Mouse (Mus musculus) midbrain, embryonic 15.5 days (tissue): ENCODE data around the gene Art3. TPM values are rescaled to one million over a fixed set of nuclear protein-coding genes. Genes with fewer than 3 reads are reported as not detected.

ENCODE experiments used
- ATAC-seq: fragments of 200-750 bp; cut with Nextera tagmentation; replicated peaks from 2 replicates; pipeline ENCODE4 v1.8.0; 2017; ENCODE audit warnings: moderate TSS enrichment
- H3K27ac ChIP-seq: fragments of 300-500 bp; sonication (generic); 2 replicates; pipeline ENCODE4 v1.5.1; 2015; ENCODE audit warnings: mild to moderate bottlenecking, inconsistent platforms
- H3K27me3 ChIP-seq: fragments of 300-500 bp; sonication (generic); replicated peaks from 2 replicates; pipeline ENCODE4 v1.6.1; 2015; ENCODE audit warnings: inconsistent platforms
- H3K36me3 ChIP-seq: fragments of 300-500 bp; sonication (generic); replicated peaks from 2 replicates; pipeline ENCODE4 v1.6.1; 2015; ENCODE audit warnings: inconsistent platforms
- H3K4me1 ChIP-seq: fragments of 300-500 bp; sonication (generic); 2 replicates; pipeline ENCODE4 v1.6.1; 2015; ENCODE audit warnings: inconsistent platforms
- H3K4me2 ChIP-seq: fragments of 300-500 bp; sonication (generic); 2 replicates; pipeline ENCODE4 v1.6.1; 2015; ENCODE audit warnings: inconsistent platforms, mild to moderate bottlenecking, moderate library complexity
- H3K4me3 ChIP-seq: fragments of 300-500 bp; sonication (generic); 2 replicates; pipeline ENCODE4 v1.5.1; 2015; ENCODE audit warnings: mild to moderate bottlenecking, inconsistent platforms
- H3K9ac ChIP-seq: fragments of 300-500 bp; sonication (generic); 2 replicates; pipeline ENCODE4 v1.6.1; 2015; ENCODE audit warnings: mild to moderate bottlenecking, inconsistent platforms
- H3K9me3 ChIP-seq: fragments of 300-500 bp; sonication (generic); 2 replicates; pipeline ENCODE4 v1.6.1; 2016; ENCODE audit warnings: inconsistent platforms
- whole genome bisulfite sequencing: fragments of 180-500 bp; shearing (Covaris S2); methylation state at CpG from one replicate; pipeline ENCODE4 v1.1.7; 2015; ENCODE audit warnings: mixed read lengths; 5-methylcytosine and 5-hydroxymethylcytosine counted together
- polyA plus RNA-seq: library from polyadenylated mRNA; unstranded; fragments of >200 nt; fragmentation: Nextera tagmentation; extraction: Ambion mirVana; gene quantifications from 2 replicates; pipeline ENCODE4 v1.2.1, GENCODE M21; 2015

The Art3 gene
- polyA plus RNA-seq: 4.5 and 5.5 TPM in 2 replicates

- H3K27me3 ChIP-seq: no peaks in the 10 kb centered on the region
- no peak for ATAC-seq
- H3K4me3 ChIP-seq: no peak within 1 kb of the TSS
- no peaks in the 10 kb centered on the region for H3K36me3 ChIP-seq
- H3K27ac ChIP-seq: no peak within 1 kb of the TSS
- no peak within 1 kb of the TSS for H3K4me2 ChIP-seq
- H3K4me1 ChIP-seq: no peaks in the 10 kb centered on the region
- H3K9me3 ChIP-seq: no peaks in the 10 kb centered on the region
- 92% methylated on average over 17 of the region's 17 CpGs for WGBS
- H3K9ac ChIP-seq: no peak within 1 kb of the TSS
Measured at GRCm38 (mm10) chr5:92331635-92332338, at the start of gene Art3. Art3 (plus strand) TSS chr5:92331827.

GRCm38 (mm10) chr5:92282571-92282970 lies 49.1 kb upstream of the Art3 start:
- Histone ChIP-seq H3K36me3 (peaks cover 21% of the 10 kb centered on the region; the same call in 1 of the 2 replicates), H3K9me3 (no peaks in the 10 kb centered on the region), H3K27ac (no peak overlapping the region), H3K4me3 (no peak overlapping the region), H3K27me3 (no peaks in the 10 kb centered on the region), H3K4me2 (no peak overlapping the region), H3K4me1 (peaks cover 9% of the 10 kb centered on the region), H3K9ac (no peak overlapping the region)
- ATAC-seq: no peak
- 74% methylated on average over 4 of the region's 4 CpGs for WGBS

- peaks cover 9% of the 10 kb centered on the region for H3K4me1 ChIP-seq
- H3K27me3 ChIP-seq: no peaks in the 10 kb centered on the region
- no peaks in the 10 kb centered on the region for H3K9me3 ChIP-seq
- WGBS: 80% methylated on average over 3 of the region's 3 CpGs
- no peak overlapping the region for H3K4me2 ChIP-seq
- no peak overlapping the region for H3K9ac ChIP-seq
- no peak overlapping the region for H3K4me3 ChIP-seq
- ATAC-seq: no peak
- peaks cover 27% of the 10 kb centered on the region for H3K36me3 ChIP-seq
- no peak overlapping the region for H3K27ac ChIP-seq
Measured at GRCm38 (mm10) chr5:92283107-92283506, 48.5 kb upstream of the Art3 start.

- H3K4me3 ChIP-seq: no peak overlapping the region
- no peaks in the 10 kb centered on the region for H3K9me3 ChIP-seq
- no peak overlapping the region for H3K4me2 ChIP-seq
- 88% methylated on average over 6 of the region's 6 CpGs for WGBS
- no peak for ATAC-seq
- H3K36me3 ChIP-seq: peaks cover 59% of the 10 kb centered on the region
- no peak overlapping the region for H3K27ac ChIP-seq
- H3K27me3 ChIP-seq: no peaks in the 10 kb centered on the region
- no peaks in the 10 kb centered on the region for H3K4me1 ChIP-seq
- H3K9ac ChIP-seq: no peak overlapping the region
Measured at GRCm38 (mm10) chr5:92287840-92288239, 43.8 kb upstream of the Art3 start.

- peaks cover 73% of the 10 kb centered on the region for H3K36me3 ChIP-seq
- no peak overlapping the region for H3K27ac ChIP-seq
- H3K4me3 ChIP-seq: no peak overlapping the region
- ATAC-seq: no peak
- WGBS: 93% methylated on average over 6 of the region's 6 CpGs
- no peaks in the 10 kb centered on the region for H3K27me3 ChIP-seq
- H3K9ac ChIP-seq: no peak overlapping the region
- no peak overlapping the region for H3K4me2 ChIP-seq
- no peaks in the 10 kb centered on the region for H3K4me1 ChIP-seq
- no peaks in the 10 kb centered on the region for H3K9me3 ChIP-seq
Measured at GRCm38 (mm10) chr5:92291652-92292414, 39.8 kb upstream of the Art3 start.

GRCm38 (mm10) chr5:92294525-92294924 lies 37.1 kb upstream of the Art3 start:
- Histone ChIP-seq H3K27me3 (no peaks in the 10 kb centered on the region), H3K9me3 (no peaks in the 10 kb centered on the region), H3K4me3 (no peak overlapping the region), H3K27ac (no peak overlapping the region), H3K36me3 (peaks cover 66% of the 10 kb centered on the region), H3K9ac (no peak overlapping the region), H3K4me1 (no peaks in the 10 kb centered on the region), H3K4me2 (no peak overlapping the region)
- ATAC-seq: no peak
- WGBS: 88% methylated on average over 2 of the region's 2 CpGs

- no peaks in the 10 kb centered on the region for H3K4me1 ChIP-seq
- H3K36me3 ChIP-seq: peaks cover 66% of the 10 kb centered on the region
- no peak overlapping the region for H3K27ac ChIP-seq
- no peak overlapping the region for H3K4me3 ChIP-seq
- H3K4me2 ChIP-seq: no peak overlapping the region
- WGBS: 94% methylated on average over 13 of the region's 13 CpGs
- ATAC-seq: no peak
- no peak overlapping the region for H3K9ac ChIP-seq
- H3K27me3 ChIP-seq: no peaks in the 10 kb centered on the region
- H3K9me3 ChIP-seq: no peaks in the 10 kb centered on the region
Measured at GRCm38 (mm10) chr5:92302149-92302840, 29.3 kb upstream of the Art3 start.

- Histone ChIP-seq H3K9me3 (no peaks in the 10 kb centered on the region), H3K36me3 (peaks cover 57% of the 10 kb centered on the region), H3K9ac (no peak overlapping the region), H3K4me2 (no peak overlapping the region), H3K4me1 (peaks cover 14% of the 10 kb centered on the region), H3K27ac (no peak overlapping the region), H3K4me3 (no peak overlapping the region), H3K27me3 (no peaks in the 10 kb centered on the region)
- no peak for ATAC-seq
- 89% methylated on average over 3 of the region's 3 CpGs for WGBS
Measured at GRCm38 (mm10) chr5:92304291-92304690, 27.3 kb upstream of the Art3 start.

GRCm38 (mm10) chr5:92309681-92310511 lies 21.7 kb upstream of the Art3 start, which contains the start of gene Sdad1:
Sdad1 (minus strand) TSS chr5:92310479.
- H3K27me3 ChIP-seq: no peaks in the 10 kb centered on the region
- H3K27ac ChIP-seq: peak within 1 kb of the TSS; percentile 68
- H3K4me3 ChIP-seq: peak within 1 kb of the TSS; percentile 78
- H3K9me3 ChIP-seq: no peaks in the 10 kb centered on the region
- H3K4me2 ChIP-seq: peak within 1 kb of the TSS; percentile 71
- H3K4me1 ChIP-seq: peaks cover 23% of the 10 kb centered on the region
- peak; percentile 98 for ATAC-seq
- 2% methylated on average over 41 of the region's 41 CpGs for WGBS
- peak within 1 kb of the TSS; percentile 68 for H3K9ac ChIP-seq
- peaks cover 9% of the 10 kb centered on the region for H3K36me3 ChIP-seq

- Histone ChIP-seq H3K9me3 (no peaks in the 10 kb centered on the region), H3K4me3 (no peak overlapping the region), H3K4me1 (peaks cover 23% of the 10 kb centered on the region), H3K4me2 (no peak overlapping the region), H3K27ac (no peak overlapping the region), H3K9ac (no peak overlapping the region), H3K36me3 (no peaks in the 10 kb centered on the region), H3K27me3 (no peaks in the 10 kb centered on the region)
- 13% methylated on average over 13 of the region's 13 CpGs for WGBS
- no peak for ATAC-seq
Measured at GRCm38 (mm10) chr5:92312046-92312715, 19.4 kb upstream of the Art3 start.

GRCm38 (mm10) chr5:92313776-92314175 lies 17.9 kb upstream of the Art3 start:
- H3K36me3 ChIP-seq: no peaks in the 10 kb centered on the region
- ATAC-seq: no peak
- H3K4me2 ChIP-seq: no peak overlapping the region
- 79% methylated on average over 7 of the region's 7 CpGs for WGBS
- H3K9ac ChIP-seq: no peak overlapping the region
- H3K4me3 ChIP-seq: no peak overlapping the region
- H3K9me3 ChIP-seq: no peaks in the 10 kb centered on the region
- H3K27ac ChIP-seq: no peak overlapping the region
- H3K27me3 ChIP-seq: no peaks in the 10 kb centered on the region
- H3K4me1 ChIP-seq: peaks cover 14% of the 10 kb centered on the region
